Comparison of ENCODE assay signal across 21 mouse cellular contexts in genomic region chr2:92699360-92699759, GRCm38 (mm10).
DNase-seq lines count a peak whose midpoint lies in the region; ATAC-seq and TF ChIP-seq lines count a peak whose summit lies in the region.
"Had no signal": no experiment of that assay in that cellular context is flagged by ENCODE, and none has a peak within 500 bp of the region (broad histone marks: within the 10 kb centered on the region; RNA-seq: fewer than 3 reads in every experiment).

No protein-coding gene starts in this region.

- WGBS in hindbrain, postnatal 0 days: 47% methylated on average over 6 of the region's 6 CpGs
- WGBS in hindbrain, embryonic 11.5 days: 83% methylated on average over 6 of the region's 6 CpGs
- 61% methylated on average over 6 of the region's 6 CpGs for WGBS in forebrain, postnatal 0 days

- ATAC-seq in hindbrain, postnatal 0 days: no peak
- no peak for ATAC-seq in hindbrain, embryonic 11.5 days (ENCODE audit: low FRiP score)
- ATAC-seq in forebrain, postnatal 0 days: no peak
- ATAC-seq: intestine, embryonic 15.5 days; midbrain, embryonic 13.5 days; Patski had no signal

- TF ChIP-seq CTCF in hindbrain, postnatal 0 days (IDR thresholded peaks at IDR 0.05; ENCODE audit: low read depth): no peak
- no peak for TF ChIP-seq CTCF in forebrain, postnatal 0 days (IDR thresholded peaks at IDR 0.05; ENCODE audit: low read depth)

- H3K36me3 ChIP-seq in hindbrain, postnatal 0 days (ENCODE audit: insufficient read depth, low read length): no peaks in the 10 kb centered on the region
- no peaks in the 10 kb centered on the region for H3K36me3 ChIP-seq in hindbrain, embryonic 11.5 days (ENCODE audit: control insufficient read depth, insufficient read depth, low read length)
- no peaks in the 10 kb centered on the region for H3K36me3 ChIP-seq in forebrain, postnatal 0 days (ENCODE audit: insufficient read depth)
- H3K36me3 ChIP-seq: forebrain, embryonic 10.5 days; G1E; hindbrain, embryonic 15.5 days; intestine, embryonic 15.5 days; liver, embryonic 13.5 days; midbrain, embryonic 13.5 days had no signal

- no peak overlapping the region for H3K9ac ChIP-seq in hindbrain, postnatal 0 days (replicated peaks; ENCODE audit: low read length)
- no peak overlapping the region for H3K9ac ChIP-seq in hindbrain, embryonic 11.5 days (ENCODE audit: low read depth, low read length)
- H3K9ac ChIP-seq in forebrain, postnatal 0 days: no peak overlapping the region
- H3K9ac ChIP-seq: hindbrain, embryonic 15.5 days; intestine, embryonic 15.5 days; liver, embryonic 13.5 days; lung, embryonic 14.5 days; midbrain, embryonic 13.5 days had no signal

- H3K9me3 ChIP-seq in hindbrain, postnatal 0 days (ENCODE audit: low read length): no peaks in the 10 kb centered on the region
- no peaks in the 10 kb centered on the region for H3K9me3 ChIP-seq in hindbrain, embryonic 11.5 days (ENCODE audit: control insufficient read depth, low read length)
- no peaks in the 10 kb centered on the region for H3K9me3 ChIP-seq in forebrain, postnatal 0 days (ENCODE audit: low read length)
- H3K9me3 ChIP-seq: forebrain, embryonic 10.5 days; G1E; hindbrain, embryonic 15.5 days; intestine, embryonic 15.5 days; liver, embryonic 13.5 days; midbrain, embryonic 13.5 days had no signal

- H3K4me3 ChIP-seq in hindbrain, postnatal 0 days (ENCODE audit: low read length): no peak overlapping the region
- no peak overlapping the region for H3K4me3 ChIP-seq in hindbrain, embryonic 11.5 days (ENCODE audit: low read depth, low read length)
- no peak overlapping the region for H3K4me3 ChIP-seq in forebrain, postnatal 0 days (ENCODE audit: low read depth, low read length)
- H3K4me3 ChIP-seq: forebrain, embryonic 10.5 days; gastrocnemius, adult 2 months; hindbrain, embryonic 15.5 days; intestine, embryonic 15.5 days; liver, embryonic 13.5 days; midbrain, embryonic 13.5 days had no signal

- intact Hi-C loops in heart, postnatal 14 days (cut with DNase I): loop anchor here (5.0 to 10.0 kb wide), 2 partner anchors 47 to 215 kb away; no protein-coding TSS in a partner anchor

- H3K27me3 ChIP-seq in hindbrain, postnatal 0 days (ENCODE audit: insufficient read depth, low read length): no peaks in the 10 kb centered on the region
- no peaks in the 10 kb centered on the region for H3K27me3 ChIP-seq in hindbrain, embryonic 11.5 days (ENCODE audit: control insufficient read depth, insufficient read depth, low read length)
- no peaks in the 10 kb centered on the region for H3K27me3 ChIP-seq in forebrain, postnatal 0 days (ENCODE audit: insufficient read depth, low read length)
- H3K27me3 ChIP-seq: hindbrain, embryonic 15.5 days; intestine, embryonic 15.5 days; liver, embryonic 13.5 days; midbrain, embryonic 13.5 days had no signal

- H3K4me1 ChIP-seq in hindbrain, postnatal 0 days (ENCODE audit: insufficient read depth, low read length): no peaks in the 10 kb centered on the region
- H3K4me1 ChIP-seq in hindbrain, embryonic 11.5 days (replicated peaks; ENCODE audit: control insufficient read depth, insufficient read depth, low read length): no peaks in the 10 kb centered on the region
- peaks cover 5% of the 10 kb centered on the region; the same call in 1 of the 2 replicates for H3K4me1 ChIP-seq in forebrain, postnatal 0 days (ENCODE audit: insufficient read depth)
- H3K4me1 ChIP-seq: intestine, embryonic 15.5 days; liver, embryonic 13.5 days had no signal

- H3K4me2 ChIP-seq in hindbrain, postnatal 0 days (ENCODE audit: low read depth, low read length): no peak overlapping the region
- no peak overlapping the region for H3K4me2 ChIP-seq in hindbrain, embryonic 11.5 days (replicated peaks; ENCODE audit: low read depth, low read length)
- no peak overlapping the region for H3K4me2 ChIP-seq in forebrain, postnatal 0 days (ENCODE audit: low read depth)
- H3K4me2 ChIP-seq: hindbrain, embryonic 15.5 days; intestine, embryonic 15.5 days; liver, embryonic 13.5 days; lung, embryonic 14.5 days; midbrain, embryonic 13.5 days had no signal

- DNase-seq in heart, adult 18-20 months: peak; percentile 23 to 28
- DNase-seq in heart, postnatal 14 days: no peak
- DNase-seq in hindbrain, postnatal 0 days (ENCODE audit: low spot score): peak; percentile 58
- no peak for DNase-seq in hindbrain, embryonic 11.5 days (ENCODE audit: low spot score)
- peak; percentile 74 for DNase-seq in brain, adult 2 months (ENCODE audit: low read depth, low spot score)
- DNase-seq in cerebellum, adult 9-11 months: peak; percentile 16
- DNase-seq in forebrain, postnatal 0 days: no peak
- DNase-seq in spleen, postnatal 4 days (ENCODE audit: low spot score in 2 of 2): no peak
- DNase-seq: adrenal gland, adult 2 months; B cell, adult 2 months; gastrocnemius, adult 2 months; kidney, adult 8-10 months; kidney, postnatal 10 days; liver, embryonic 13.5 days had no signal

- no peak overlapping the region for H3K27ac ChIP-seq in hindbrain, postnatal 0 days
- no peak overlapping the region for H3K27ac ChIP-seq in hindbrain, embryonic 11.5 days (ENCODE audit: low read depth, low read length)
- no peak overlapping the region for H3K27ac ChIP-seq in forebrain, postnatal 0 days (ENCODE audit: low read depth, low read length)
- H3K27ac ChIP-seq: forebrain, embryonic 10.5 days; gastrocnemius, adult 2 months; hindbrain, embryonic 15.5 days; intestine, embryonic 15.5 days; liver, embryonic 13.5 days; midbrain, embryonic 13.5 days had no signal

Comparison
In these comparisons a context has a peak if more than half of its experiments do, and no peak if none do; other contexts are left out.
1. DNase-seq: peak in heart, adult 18-20 months (2 of 2), hindbrain, postnatal 0 days (single experiment), brain, adult 2 months (single experiment) and cerebellum, adult 9-11 months (single experiment); none in heart, postnatal 14 days (0 of 2), hindbrain, embryonic 11.5 days (single experiment), forebrain, postnatal 0 days (single experiment) and spleen, postnatal 4 days (0 of 2).